Mouse (Mus musculus) embryonic facial prominence, embryonic 13.5 days (tissue): ENCODE results near the gene Col8a2. TPM values are rescaled to one million over a fixed set of nuclear protein-coding genes. Genes with fewer than 3 reads are reported as not detected.

Source experiments
- ATAC-seq: fragments of 200-750 bp; cut with Nextera tagmentation; 2 replicates; pipeline ENCODE4 v1.8.0; 2017; ENCODE audit warnings: low read depth; ENCODE audit not compliant: insufficient number of reproducible peaks, insufficient read depth, low FRiP score, low TSS enrichment
- H3K27ac ChIP-seq: fragments of 300-500 bp; sonication (generic); 2 replicates; pipeline ENCODE4 v1.5.1; 2015; ENCODE audit warnings: moderate library complexity, mild to moderate bottlenecking, inconsistent platforms
- H3K27me3 ChIP-seq: fragments of 300-500 bp; sonication (generic); 2 replicates; pipeline ENCODE4 v1.6.1; 2015; ENCODE audit warnings: mild to moderate bottlenecking, inconsistent platforms
- H3K36me3 ChIP-seq: fragments of 300-500 bp; sonication (generic); 2 replicates; pipeline ENCODE4 v1.6.1; 2015; ENCODE audit warnings: mild to moderate bottlenecking, inconsistent platforms
- H3K4me1 ChIP-seq: fragments of 300-500 bp; sonication (generic); 2 replicates; pipeline ENCODE4 v1.6.1; 2015; ENCODE audit warnings: inconsistent platforms
- H3K4me2 ChIP-seq: fragments of 300-500 bp; sonication (generic); 2 replicates; pipeline ENCODE4 v1.6.1; 2015; ENCODE audit warnings: moderate library complexity, mild to moderate bottlenecking, inconsistent platforms
- H3K4me3 ChIP-seq: fragments of 300-500 bp; sonication (generic); 2 replicates; pipeline ENCODE4 v1.5.1; 2015; ENCODE audit warnings: mild to moderate bottlenecking, inconsistent platforms
- H3K9ac ChIP-seq: fragments of 300-500 bp; sonication (generic); 2 replicates; pipeline ENCODE4 v1.6.1; 2015; ENCODE audit warnings: mild to moderate bottlenecking, inconsistent platforms
- H3K9me3 ChIP-seq: fragments of 300-500 bp; sonication (generic); 2 replicates; pipeline ENCODE4 v1.6.1; 2016; ENCODE audit warnings: inconsistent platforms
- WGBS: fragments of 180-500 bp; shearing (Covaris S2); methylation state at CpG from one replicate; pipeline ENCODE4 v1.1.7; 2015; ENCODE audit warnings: mixed read lengths; 5-methylcytosine and 5-hydroxymethylcytosine counted together
- polyA plus RNA-seq: library from polyadenylated mRNA; unstranded; fragments of >200 nt; fragmentation: Nextera tagmentation; extraction: Ambion mirVana; gene quantifications from 2 replicates; pipeline ENCODE4 v1.2.1, GENCODE M21; 2015

The Col8a2 gene
- polyA plus RNA-seq, 1 experiment from 2014 or later, result 33.9 TPM

DNA sequence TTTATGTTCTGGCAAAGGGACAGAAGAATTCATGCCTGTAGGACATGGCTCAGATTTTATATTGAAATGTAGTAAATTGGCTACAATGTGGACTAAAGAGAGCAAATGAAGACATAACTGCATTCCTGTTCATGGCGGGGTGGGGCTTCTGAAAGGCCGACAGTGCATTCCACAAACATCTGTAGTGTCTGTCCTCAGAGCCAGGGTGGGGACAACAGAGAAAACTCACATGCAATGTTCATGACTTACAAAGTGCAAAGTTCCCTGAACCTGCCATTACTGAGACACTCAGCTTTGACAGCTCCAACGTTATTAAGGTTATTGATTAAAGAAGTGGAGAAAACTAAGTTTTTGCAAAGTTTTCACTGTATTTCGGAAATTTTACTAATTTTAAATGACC, 56.9 kb downstream of the Col8a2 start:
- H3K4me1 ChIP-seq, result peaks cover 3% of the 10 kb centered on the region; the same call in 1 of the 2 replicates
- no peak overlapping the region for H3K4me3 ChIP-seq
- no peak overlapping the region for H3K27ac ChIP-seq
- WGBS, result 61% methylated on average over 4 of the region's 4 CpGs
- H3K9ac ChIP-seq, result no peak overlapping the region
- H3K4me2 ChIP-seq, result no peak overlapping the region
- ATAC-seq, result no peak
- no peaks in the 10 kb centered on the region for H3K27me3 ChIP-seq
- H3K36me3 ChIP-seq, result peaks cover 28% of the 10 kb centered on the region
- H3K9me3 ChIP-seq, result no peaks in the 10 kb centered on the region

DNA sequence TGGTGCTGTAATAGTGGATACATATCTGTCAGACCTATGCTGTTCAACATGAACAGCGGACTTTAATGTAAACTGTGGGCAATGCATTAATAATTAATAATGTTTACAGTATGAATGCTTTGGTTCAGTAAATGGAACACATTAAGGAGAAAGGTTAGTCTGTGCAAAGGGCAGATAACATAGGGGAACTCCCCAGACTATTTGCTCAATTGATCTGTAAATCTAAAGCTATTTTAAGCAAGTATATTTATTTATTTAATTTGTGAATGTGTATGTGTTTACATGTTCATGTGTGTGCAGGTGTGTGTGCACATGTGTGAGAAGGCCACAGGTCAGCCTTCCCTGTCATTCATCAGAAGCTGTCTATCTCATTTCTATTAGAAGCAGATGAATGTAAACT, 73.5 kb downstream of the Col8a2 start:
- Histone ChIP-seq H3K27me3 (no peaks in the 10 kb centered on the region), H3K4me1 (no peaks in the 10 kb centered on the region), H3K9ac (no peak overlapping the region), H3K4me2 (no peak overlapping the region), H3K27ac (no peak overlapping the region), H3K9me3 (no peaks in the 10 kb centered on the region), H3K36me3 (peaks cover 58% of the 10 kb centered on the region), H3K4me3 (no peak overlapping the region)
- ATAC-seq, result no peak
- 100% methylated on average over 1 of the region's 1 CpGs for WGBS

Other genes starting within 250 kb of the Col8a2 start
- 154 and 162 TPM in 2 replicates for gene Mrps15, start 239.9 kb upstream of the Col8a2 start, polyA plus RNA-seq
- 19.2 and 22.2 TPM in 2 replicates for gene Oscp1, start 228.2 kb upstream of the Col8a2 start, polyA plus RNA-seq
- 46.7 and 50.3 TPM in 2 replicates for gene Lsm10, start 190.2 kb upstream of the Col8a2 start, polyA plus RNA-seq
- gene Stk40, start 182.8 kb upstream of the Col8a2 start, polyA plus RNA-seq, result 34.9 and 36.6 TPM in 2 replicates
- 70.2 and 78.2 TPM in 2 replicates for gene Eva1b, start 139.0 kb upstream of the Col8a2 start, polyA plus RNA-seq
- 8.6 and 10.3 TPM in 2 replicates for gene Sh3d21, start 123.3 kb upstream of the Col8a2 start, polyA plus RNA-seq
- gene Thrap3, start 84.0 kb upstream of the Col8a2 start, polyA plus RNA-seq, result 248 and 262 TPM in 2 replicates
- gene Map7d1, start 30.4 kb upstream of the Col8a2 start, polyA plus RNA-seq, result 48.8 and 57.0 TPM in 2 replicates
- 122 and 126 TPM in 2 replicates for gene Trappc3, start 24.5 kb upstream of the Col8a2 start, polyA plus RNA-seq
- 94.3 and 97.5 TPM in 2 replicates for gene Adprhl2, start 34.9 kb downstream of the Col8a2 start, polyA plus RNA-seq
- 18.5 and 22.0 TPM in 2 replicates for gene Tekt2, start 38.9 kb downstream of the Col8a2 start, polyA plus RNA-seq
- 20.1 and 24.9 TPM in 2 replicates for gene Ago3, start 142.8 kb downstream of the Col8a2 start, polyA plus RNA-seq
- 7.4 and 8.1 TPM in 2 replicates for gene Ago1, start 181.8 kb downstream of the Col8a2 start, polyA plus RNA-seq
- 3.9 and 4.0 TPM in 2 replicates for gene Ago4, start 246.7 kb downstream of the Col8a2 start, polyA plus RNA-seq